Mouse (Mus musculus): Measurements from ENCODE around the gene Gfm2. TPM values are rescaled to one million over a fixed set of nuclear protein-coding genes. Genes with fewer than 3 reads are reported as not detected.

Gfm2 gene
- total and polyA plus RNA-seq, 2 experiments from 2014 or later: 23.5 to 24.0 TPM

- TF ChIP-seq EP300 (IDR thresholded peaks at IDR 0.05; ENCODE audit: low read depth) (no peak), CTCF (IDR thresholded peaks at IDR 0.05; ENCODE audit: low read depth) (no peak)
- no peak for DNase-seq (ENCODE audit: low spot score)
- 50% methylated on average over 7 of the region's 7 CpGs for WGBS
These were observed 70.4 kb downstream of the Gfm2 start for GRCm38 (mm10) chr13:97208112-97208478.

GRCm38 (mm10) chr13:97208500-97209010, 70.8 kb downstream of the Gfm2 start:
- TF ChIP-seq EP300 (IDR thresholded peaks at IDR 0.05; ENCODE audit: low read depth) (no peak), CTCF (IDR thresholded peaks at IDR 0.05; ENCODE audit: low read depth) (no peak)
- Histone ChIP-seq H3K4me3 (ENCODE audit: low read depth, low read length) (no peak overlapping the region), H3K4me1 (ENCODE audit: control insufficient read depth, insufficient read depth) (no peaks in the 10 kb centered on the region), H3K9me3 (replicated peaks; ENCODE audit: control insufficient read depth, low read length) (no peaks in the 10 kb centered on the region), H3K27me3 (ENCODE audit: control insufficient read depth, insufficient read depth, low read length) (no peaks in the 10 kb centered on the region), H3K9ac (replicated peaks; ENCODE audit: low read depth, low read length) (no peak overlapping the region; the same call in 1 of the 2 replicates), H3K4me2 (ENCODE audit: low read depth, low read length) (no peak overlapping the region), H3K27ac (ENCODE audit: low read depth) (peak overlapping the region; percentile 28; the same call in 1 of the 2 replicates), H3K36me3 (replicated peaks; ENCODE audit: control insufficient read depth, insufficient read depth, low read length) (no peaks in the 10 kb centered on the region)
- WGBS: 33% methylated on average over 3 of the region's 3 CpGs
- ATAC-seq (ENCODE audit: insufficient read depth, low read depth) (no peak), DNase-seq (ENCODE audit: low spot score) (no peak)

More at GRCm38 (mm10) chr13:97208112-97208478, 70.4 kb downstream of the Gfm2 start:
- Histone ChIP-seq H3K36me3 (replicated peaks; ENCODE audit: control insufficient read depth, insufficient read depth, low read length) (no peaks in the 10 kb centered on the region), H3K9ac (replicated peaks; ENCODE audit: low read depth, low read length) (no peak overlapping the region; the same call in 1 of the 2 replicates), H3K4me3 (ENCODE audit: low read depth, low read length) (no peak overlapping the region), H3K4me1 (ENCODE audit: control insufficient read depth, insufficient read depth) (no peaks in the 10 kb centered on the region), H3K9me3 (replicated peaks; ENCODE audit: control insufficient read depth, low read length) (no peaks in the 10 kb centered on the region), H3K27me3 (ENCODE audit: control insufficient read depth, insufficient read depth, low read length) (no peaks in the 10 kb centered on the region), H3K27ac (ENCODE audit: low read depth) (peak overlapping the region; percentile 28; the same call in 1 of the 2 replicates), H3K4me2 (ENCODE audit: low read depth, low read length) (no peak overlapping the region)
- no peak for ATAC-seq (ENCODE audit: insufficient read depth, low read depth)

GRCm38 (mm10) chr13:97214583-97215268, 77.0 kb downstream of the Gfm2 start:
- Histone ChIP-seq H3K36me3 (replicated peaks; ENCODE audit: control insufficient read depth, insufficient read depth, low read length) (no peaks in the 10 kb centered on the region), H3K4me3 (ENCODE audit: low read depth, low read length) (no peak overlapping the region), H3K9me3 (replicated peaks; ENCODE audit: control insufficient read depth, low read length) (no peaks in the 10 kb centered on the region), H3K27ac (ENCODE audit: low read depth) (no peak overlapping the region), H3K27me3 (ENCODE audit: control insufficient read depth, insufficient read depth, low read length) (no peaks in the 10 kb centered on the region), H3K4me1 (ENCODE audit: control insufficient read depth, insufficient read depth) (no peaks in the 10 kb centered on the region), H3K4me2 (ENCODE audit: low read depth, low read length) (no peak overlapping the region), H3K9ac (replicated peaks; ENCODE audit: low read depth, low read length) (no peak overlapping the region)
- no peak for ATAC-seq (ENCODE audit: insufficient read depth, low read depth)
- no peak for DNase-seq (ENCODE audit: low spot score)
- TF ChIP-seq EP300 (IDR thresholded peaks at IDR 0.05; ENCODE audit: low read depth): no peak
- TF ChIP-seq CTCF (IDR thresholded peaks at IDR 0.05; ENCODE audit: low read depth): no peak
- 62% methylated on average over 3 of the region's 3 CpGs for WGBS

GRCm38 (mm10) chr13:97215563-97215962, 77.8 kb downstream of the Gfm2 start:
- no peaks in the 10 kb centered on the region for H3K36me3 ChIP-seq (replicated peaks; ENCODE audit: control insufficient read depth, insufficient read depth, low read length)
- 56% methylated on average over 4 of the region's 4 CpGs for WGBS
- TF ChIP-seq CTCF (IDR thresholded peaks at IDR 0.05; ENCODE audit: low read depth) (no peak), EP300 (IDR thresholded peaks at IDR 0.05; ENCODE audit: low read depth) (no peak)

GRCm38 (mm10) chr13:97216196-97216595, 78.5 kb downstream of the Gfm2 start:
- Histone ChIP-seq H3K4me3 (ENCODE audit: low read depth, low read length) (no peak overlapping the region), H3K4me2 (ENCODE audit: low read depth, low read length) (no peak overlapping the region), H3K9ac (replicated peaks; ENCODE audit: low read depth, low read length) (no peak overlapping the region), H3K9me3 (replicated peaks; ENCODE audit: control insufficient read depth, low read length) (no peaks in the 10 kb centered on the region), H3K36me3 (replicated peaks; ENCODE audit: control insufficient read depth, insufficient read depth, low read length) (no peaks in the 10 kb centered on the region), H3K27me3 (ENCODE audit: control insufficient read depth, insufficient read depth, low read length) (no peaks in the 10 kb centered on the region), H3K4me1 (ENCODE audit: control insufficient read depth, insufficient read depth) (no peaks in the 10 kb centered on the region), H3K27ac (ENCODE audit: low read depth) (no peak overlapping the region)
- TF ChIP-seq EP300 (IDR thresholded peaks at IDR 0.05; ENCODE audit: low read depth) (no peak), CTCF (IDR thresholded peaks at IDR 0.05; ENCODE audit: low read depth) (no peak)
- WGBS: 74% methylated on average over 5 of the region's 5 CpGs
- ATAC-seq (ENCODE audit: insufficient read depth, low read depth): no peak
- DNase-seq (ENCODE audit: low spot score): no peak

More at GRCm38 (mm10) chr13:97215563-97215962, 77.8 kb downstream of the Gfm2 start:
- H3K27ac ChIP-seq (ENCODE audit: low read depth): no peak overlapping the region
- H3K9ac ChIP-seq (replicated peaks; ENCODE audit: low read depth, low read length): no peak overlapping the region
- ATAC-seq (ENCODE audit: insufficient read depth, low read depth) (no peak), DNase-seq (ENCODE audit: low spot score) (no peak)
- no peak overlapping the region for H3K4me3 ChIP-seq (ENCODE audit: low read depth, low read length)
- no peaks in the 10 kb centered on the region for H3K4me1 ChIP-seq (ENCODE audit: control insufficient read depth, insufficient read depth)
- H3K4me2 ChIP-seq (ENCODE audit: low read depth, low read length): no peak overlapping the region
- no peaks in the 10 kb centered on the region for H3K9me3 ChIP-seq (replicated peaks; ENCODE audit: control insufficient read depth, low read length)
- H3K27me3 ChIP-seq (ENCODE audit: control insufficient read depth, insufficient read depth, low read length): no peaks in the 10 kb centered on the region
